Mouse (Mus musculus) kidney, adult 11 months (tissue): ENCODE measurements around the gene Ppp1r13l.

Experiments
- DNase-seq: peaks from one replicate; pipeline ENCODE4 v3.0.0; 2022

Gene Ppp1r13l

DNA sequence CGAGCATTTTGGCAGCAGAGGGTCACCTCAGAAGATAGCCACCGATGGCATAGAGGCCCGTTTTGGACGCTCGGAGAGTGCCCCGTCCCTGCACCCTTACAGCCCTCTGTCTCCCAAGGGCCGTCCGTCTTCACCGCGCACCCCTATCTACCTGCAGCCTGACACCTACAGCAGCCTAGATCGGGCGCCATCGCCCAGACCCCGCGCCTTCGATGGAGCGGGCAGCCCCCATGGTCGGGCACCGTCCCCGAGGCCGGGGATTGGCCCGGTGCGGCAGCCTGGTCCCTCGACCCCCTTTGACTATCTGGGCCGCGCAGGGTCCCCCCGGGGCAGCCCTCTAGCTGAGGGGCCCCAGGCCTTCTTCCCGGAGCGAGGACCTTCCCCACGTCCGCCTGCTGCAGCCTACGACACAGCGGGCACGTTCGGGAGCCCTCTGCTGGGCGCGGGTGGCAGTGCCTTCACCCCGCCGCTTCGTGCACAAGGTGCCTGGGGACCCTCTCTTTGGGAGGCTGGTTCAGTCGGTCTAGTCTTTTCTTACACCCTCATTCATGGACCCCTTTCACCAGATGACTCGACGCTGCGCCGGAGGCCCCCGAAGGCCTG is 10.4 kb downstream of the Ppp1r13l start:
- peak; percentile 31 for DNase-seq

GRCm38 (mm10) chr7:19373367-19373766 is 13.8 kb downstream of the Ppp1r13l start:
- DNase-seq: no peak

DNA sequence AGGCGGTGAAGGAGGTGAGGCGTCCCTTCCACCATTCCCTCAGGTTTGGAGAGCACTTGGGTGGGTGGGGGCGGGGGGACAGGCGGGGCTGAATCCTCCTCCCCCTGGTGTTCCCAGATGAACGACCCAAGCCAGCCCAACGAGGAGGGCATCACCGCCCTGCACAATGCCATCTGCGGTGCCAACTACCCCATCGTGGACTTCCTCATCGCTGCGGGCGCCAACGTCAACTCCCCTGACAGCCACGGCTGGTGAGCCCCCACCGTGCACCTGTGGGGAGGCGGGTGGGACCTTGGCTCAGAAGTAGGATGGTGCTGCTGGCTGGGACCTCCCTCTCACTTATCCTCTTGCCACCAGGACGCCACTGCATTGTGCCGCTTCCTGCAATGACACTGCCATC is 15.8 kb downstream of the Ppp1r13l start:
- DNase-seq: no peak

GRCm38 (mm10) chr7:19376019-19376418 is 16.5 kb downstream of the Ppp1r13l start:
- DNase-seq: no peak

DNA sequence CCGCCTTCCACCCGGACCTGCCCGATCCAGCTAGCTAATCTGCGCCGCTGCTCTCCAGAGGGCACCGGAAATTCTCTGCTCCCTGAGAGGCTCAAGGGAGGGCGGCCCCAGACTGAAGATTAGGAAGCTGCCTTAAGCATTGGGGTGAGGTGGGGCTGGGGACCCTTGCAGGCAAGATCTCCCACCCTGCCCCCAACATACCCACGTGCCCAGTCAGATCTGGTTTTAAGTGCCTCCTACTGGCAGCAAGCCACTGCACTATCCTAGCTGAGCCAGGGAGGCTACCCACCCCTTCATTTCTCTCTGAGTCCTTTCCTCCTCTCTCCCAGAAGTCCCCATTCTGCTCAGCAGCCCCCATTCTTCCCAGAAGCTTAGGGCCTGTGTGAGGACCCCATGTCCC is 18.5 kb downstream of the Ppp1r13l start:
- DNase-seq: peak; percentile 21

DNA sequence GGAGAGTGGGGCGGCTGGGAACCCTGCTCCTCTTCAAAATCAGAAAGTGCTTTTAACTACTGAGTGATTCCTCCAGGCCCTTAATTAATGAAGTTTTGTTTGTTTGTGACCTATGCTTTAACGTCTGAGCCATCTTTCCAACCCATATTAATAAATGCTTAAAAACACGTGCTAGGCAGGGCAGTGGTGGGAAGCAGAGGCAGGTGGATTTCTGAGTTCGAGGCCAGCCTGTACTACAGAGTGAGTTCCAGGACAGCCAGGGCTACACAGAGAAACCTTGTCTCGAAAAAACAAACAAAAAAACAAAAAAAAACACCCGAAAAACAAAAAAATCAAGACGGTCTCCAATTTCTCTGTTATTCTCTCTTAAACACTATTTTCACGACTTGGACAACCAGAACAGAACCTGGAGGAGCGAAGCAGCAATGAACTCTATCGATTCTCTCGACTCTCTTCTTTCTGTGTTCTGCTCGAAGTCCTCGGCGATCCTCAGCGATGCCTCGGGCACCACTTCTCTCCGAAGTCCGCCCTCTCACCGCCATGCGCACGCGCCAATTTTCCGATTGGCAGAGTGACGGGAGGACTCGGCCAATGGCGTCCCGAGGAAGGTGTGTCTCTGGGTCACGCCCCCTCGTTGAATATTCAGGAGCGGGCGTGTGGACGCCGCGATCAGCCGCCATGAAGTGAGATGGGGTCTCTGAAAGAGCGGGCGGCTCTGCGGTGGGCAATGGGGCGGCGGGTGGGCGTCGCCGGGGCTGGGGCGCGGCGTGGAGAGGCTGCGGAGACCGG is 22.0 kb downstream of the Ppp1r13l start, which contains the start of gene Ercc2:
Gene Ercc2 (plus strand): TSS at position 634 of the 789 bp plus-strand sequence.
- DNase-seq: peak; percentile 98

DNA sequence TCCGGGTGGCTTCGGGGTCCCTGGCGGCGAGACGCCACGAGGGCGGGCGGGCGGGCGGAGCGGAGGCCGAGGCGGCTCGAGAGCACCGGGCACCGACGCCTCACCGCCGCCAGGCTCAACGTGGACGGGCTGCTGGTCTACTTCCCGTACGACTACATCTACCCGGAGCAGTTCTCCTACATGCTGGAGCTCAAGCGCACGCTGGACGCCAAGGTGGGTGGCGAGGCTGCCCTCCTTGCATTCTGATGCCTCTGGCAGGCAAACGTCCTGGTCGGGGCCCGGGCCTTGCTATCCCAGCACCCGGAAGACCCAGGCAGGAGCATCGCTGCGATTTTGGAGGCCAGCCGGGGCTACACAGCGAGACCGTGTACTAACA is 22.6 kb downstream of the Ppp1r13l start:
- no peak for DNase-seq

GRCm38 (mm10) chr7:19383708-19384107 is 24.2 kb downstream of the Ppp1r13l start:
- no peak for DNase-seq

GRCm38 (mm10) chr7:19388699-19389413 is 29.3 kb downstream of the Ppp1r13l start:
- no peak for DNase-seq

GRCm38 (mm10) chr7:19394484-19394883 is 34.9 kb downstream of the Ppp1r13l start:
- no peak for DNase-seq

DNA sequence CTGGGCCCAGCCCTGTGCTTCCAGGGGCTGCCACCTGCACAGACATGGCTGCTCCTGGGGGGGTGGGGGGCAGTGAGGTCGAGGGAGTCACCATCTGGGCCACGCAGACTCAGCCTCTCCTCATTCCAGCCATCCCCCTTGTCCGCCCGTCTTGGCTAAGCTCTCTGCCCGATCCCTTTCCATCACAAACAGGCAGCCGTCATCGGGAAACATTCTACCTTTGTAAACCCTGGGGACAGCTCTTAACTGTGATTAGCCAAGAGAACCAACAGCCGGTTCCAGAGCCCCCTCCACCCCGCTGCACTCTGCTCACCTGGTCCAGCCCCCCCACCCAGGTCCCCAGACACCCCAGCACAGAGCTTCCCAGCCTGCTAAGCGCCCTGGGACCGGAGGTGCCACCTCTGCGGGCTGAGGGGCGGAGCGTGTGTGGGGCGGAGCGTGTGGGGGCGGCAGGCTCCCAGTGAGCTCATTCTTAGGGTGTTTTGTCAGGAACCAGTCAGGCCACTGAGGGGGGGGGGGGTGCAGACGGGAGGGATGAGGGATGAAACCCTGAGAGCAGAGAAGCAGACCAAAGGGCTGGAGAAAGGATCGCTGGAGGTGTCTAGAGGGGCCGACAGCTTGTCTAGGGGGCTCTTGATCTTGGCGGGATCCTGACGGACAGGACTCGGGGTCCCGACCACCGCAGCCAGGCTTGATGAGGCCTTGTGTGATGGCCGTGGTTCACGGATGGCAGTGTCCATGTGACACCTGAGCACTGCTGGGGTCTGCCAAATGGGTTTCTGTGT is 40.1 kb downstream of the Ppp1r13l start:
- peak; percentile 58 for DNase-seq

DNA sequence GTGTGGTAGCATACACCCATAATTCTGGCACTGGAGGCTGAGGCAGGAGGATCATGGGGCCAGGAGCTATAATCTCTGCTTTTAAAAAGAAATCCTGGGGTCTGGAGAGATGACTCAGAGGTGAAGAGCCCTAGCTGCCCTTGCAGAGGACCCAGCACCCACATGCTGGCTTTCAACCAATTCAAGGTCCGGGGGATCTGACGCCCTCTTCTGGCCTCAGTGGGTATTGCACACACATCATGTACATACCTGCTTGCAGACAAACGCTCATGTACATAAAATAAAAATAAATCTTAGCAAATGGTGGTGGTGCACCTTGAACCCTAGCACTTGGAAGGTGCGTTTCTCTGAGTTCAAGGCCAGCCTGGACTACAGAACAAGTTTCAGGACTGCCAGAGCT is 41.4 kb downstream of the Ppp1r13l start:
- DNase-seq: no peak

DNA sequence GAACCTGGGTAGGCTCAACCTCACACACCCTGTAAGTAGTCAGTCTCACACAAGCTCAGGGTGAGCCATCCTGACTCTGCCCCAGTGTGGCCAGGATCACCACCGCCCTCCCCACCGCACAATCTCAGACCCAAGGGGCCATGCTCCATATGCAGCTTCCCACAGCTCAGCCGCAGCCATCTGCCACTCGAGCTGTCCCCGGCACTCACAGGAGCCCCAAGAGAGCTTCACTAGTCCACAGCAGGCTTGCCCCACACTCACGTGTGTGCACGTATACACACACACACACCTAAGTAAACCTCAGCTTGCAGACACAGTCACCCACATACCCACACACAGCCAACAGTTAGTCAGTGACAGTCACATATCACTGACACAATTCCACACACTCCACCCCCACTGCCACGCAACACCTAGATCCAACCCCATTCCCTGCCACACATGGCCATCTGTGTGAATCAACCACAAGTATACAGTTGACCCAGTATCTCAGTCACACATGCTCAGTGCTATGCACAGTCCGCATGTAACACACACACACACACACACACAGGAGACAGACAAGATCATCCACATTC is 43.1 kb downstream of the Ppp1r13l start:
- DNase-seq: no peak

- DNase-seq: peak; percentile 86
These were observed 44.3 kb downstream of the Ppp1r13l start, which contains the start of gene Klc3 for GRCm38 (mm10) chr7:19403731-19404296. Klc3 (minus strand) TSS chr7:19404104.

DNA sequence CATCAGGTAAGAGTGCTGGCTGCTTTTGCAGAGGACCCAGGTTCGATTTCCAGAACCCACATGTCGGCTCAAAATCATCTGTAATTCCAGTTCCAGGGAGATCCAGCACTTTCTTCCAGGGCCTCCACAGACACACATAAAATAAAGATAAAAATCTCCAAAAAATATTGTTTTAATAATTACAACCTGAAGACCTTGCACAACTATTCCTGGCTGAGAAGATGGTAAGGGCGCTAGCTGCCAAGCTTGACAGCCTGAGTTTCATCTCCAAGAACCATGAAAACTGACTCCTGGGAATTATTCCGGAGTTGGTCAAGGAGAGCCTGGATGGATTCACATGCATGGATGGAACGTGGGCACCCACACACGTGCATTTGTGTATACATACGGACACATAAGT is 44.9 kb downstream of the Ppp1r13l start, which contains the start of gene Ckm:
Gene Ckm (plus strand): TSS at position 301 of the 400 bp plus-strand sequence.
- DNase-seq: no peak

DNA sequence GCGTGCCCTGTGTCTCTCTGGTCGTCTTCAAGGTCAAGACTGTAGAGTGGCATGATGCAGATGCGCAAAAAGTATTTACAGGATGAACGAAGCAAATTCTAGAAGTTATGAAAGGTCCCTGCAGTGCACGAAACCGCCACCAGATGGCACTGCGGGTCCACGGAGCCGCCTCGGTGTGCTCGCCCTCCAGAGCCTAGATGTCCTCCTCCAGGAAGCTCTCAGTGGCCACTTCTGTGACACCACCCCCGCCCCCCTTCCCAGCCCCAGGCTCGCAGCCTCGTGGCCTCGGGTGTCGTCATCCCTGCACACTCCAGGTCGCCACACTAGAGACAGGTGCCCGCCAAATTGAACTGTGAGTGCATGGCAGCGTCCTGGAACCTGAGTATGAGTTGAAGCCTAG is 45.9 kb downstream of the Ppp1r13l start:
- peak; percentile 73 for DNase-seq

- DNase-seq: no peak
These were observed 50.2 kb downstream of the Ppp1r13l start for GRCm38 (mm10) chr7:19409753-19410152.

DNA sequence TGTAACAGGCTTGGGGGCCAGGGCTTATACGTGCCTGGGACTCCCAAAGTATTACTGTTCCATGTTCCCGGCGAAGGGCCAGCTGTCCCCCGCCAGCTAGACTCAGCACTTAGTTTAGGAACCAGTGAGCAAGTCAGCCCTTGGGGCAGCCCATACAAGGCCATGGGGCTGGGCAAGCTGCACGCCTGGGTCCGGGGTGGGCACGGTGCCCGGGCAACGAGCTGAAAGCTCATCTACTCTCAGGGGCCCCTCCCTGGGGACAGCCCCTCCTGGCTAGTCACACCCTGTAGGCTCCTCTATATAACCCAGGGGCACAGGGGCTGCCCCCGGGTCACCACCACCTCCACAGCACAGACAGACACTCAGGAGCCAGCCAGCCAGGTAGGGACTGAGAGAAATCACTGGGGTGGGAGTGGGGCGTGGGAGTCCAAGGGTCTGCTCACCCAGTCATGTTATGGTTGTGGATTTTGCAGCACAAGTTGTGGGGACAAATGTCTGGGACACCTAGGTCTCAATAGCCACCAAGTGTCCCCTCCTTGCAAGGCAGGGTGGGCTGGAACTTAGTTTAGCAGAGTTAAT is 51.3 kb downstream of the Ppp1r13l start:
- no peak for DNase-seq

DNA sequence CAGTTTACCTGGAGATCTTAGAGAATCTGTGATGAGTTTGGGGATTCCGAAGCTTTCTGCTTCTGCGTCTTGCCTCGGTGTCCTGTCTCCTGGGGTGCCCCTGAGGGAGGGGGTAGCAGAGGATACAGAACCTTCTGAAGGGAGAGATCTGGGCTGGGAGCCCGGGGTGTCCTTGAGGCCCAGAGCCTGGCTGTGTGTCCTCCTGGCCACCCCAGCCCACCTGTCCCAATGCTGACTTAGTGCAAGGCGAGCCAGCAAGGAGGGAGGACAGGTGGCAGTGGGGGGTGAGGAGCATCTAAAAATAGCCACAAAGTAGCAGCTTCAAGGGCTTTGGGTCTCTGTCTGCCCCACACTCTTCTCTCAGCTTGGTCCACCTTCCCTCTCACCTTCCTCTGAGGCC is 52.2 kb downstream of the Ppp1r13l start:
- no peak for DNase-seq

DNA sequence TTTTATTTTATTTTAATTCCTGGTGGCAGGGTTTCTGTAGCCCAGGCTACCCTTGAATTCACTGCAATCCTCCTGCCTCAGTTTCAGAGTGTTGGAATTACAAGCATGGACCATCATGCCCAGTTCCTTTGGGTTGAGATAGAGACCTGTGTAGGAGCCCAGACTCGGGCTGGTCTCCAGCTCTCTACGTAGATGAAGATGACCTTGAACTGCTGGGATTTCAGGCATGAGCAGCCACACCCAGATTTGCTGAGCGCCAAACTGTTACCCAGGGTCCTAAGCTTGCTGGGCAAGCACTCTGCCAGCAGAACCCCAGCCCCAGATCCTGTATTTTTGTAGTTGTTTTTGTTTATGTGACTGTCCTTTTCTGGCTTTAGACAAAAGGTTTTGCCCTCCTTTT is 54.0 kb downstream of the Ppp1r13l start:
- DNase-seq: no peak

DNA sequence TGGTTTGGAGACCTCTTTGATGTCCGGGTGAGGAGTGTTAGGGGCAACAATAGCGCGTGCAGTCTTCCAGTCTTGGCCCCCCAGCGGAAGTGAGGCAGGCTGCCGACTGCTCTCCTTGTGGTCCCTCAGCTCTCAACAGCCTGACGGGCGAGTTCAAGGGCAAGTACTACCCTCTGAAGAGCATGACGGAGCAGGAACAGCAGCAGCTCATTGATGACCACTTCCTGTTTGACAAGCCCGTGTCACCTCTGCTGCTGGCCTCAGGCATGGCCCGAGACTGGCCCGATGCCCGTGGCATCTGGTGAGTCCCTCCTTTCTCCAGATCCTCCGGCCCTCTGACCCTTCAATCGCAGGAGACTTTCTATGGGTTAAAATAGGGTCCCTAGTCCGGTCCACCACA is 57.0 kb downstream of the Ppp1r13l start:
- no peak for DNase-seq

DNA sequence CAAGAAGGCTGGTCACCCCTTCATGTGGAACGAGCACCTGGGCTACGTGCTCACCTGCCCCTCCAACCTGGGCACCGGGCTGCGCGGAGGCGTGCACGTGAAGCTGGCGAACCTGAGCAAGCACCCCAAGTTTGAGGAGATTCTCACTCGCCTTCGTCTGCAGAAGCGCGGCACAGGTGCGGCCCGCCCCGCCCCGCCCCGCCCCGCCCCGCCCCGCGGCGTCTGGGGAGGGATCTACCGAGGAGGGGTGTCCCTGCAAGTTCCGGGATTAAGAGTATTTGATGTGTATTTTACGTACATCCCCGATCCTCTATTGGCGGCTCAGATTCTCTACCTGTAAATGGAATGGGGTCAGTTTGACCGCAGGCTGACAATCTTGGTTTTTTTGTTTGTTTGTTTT is 60.6 kb downstream of the Ppp1r13l start:
- DNase-seq: no peak
